Mouse (Mus musculus): ENCODE measurements around the gene Rpp25l. TPM values are rescaled to one million over a fixed set of nuclear protein-coding genes. Genes with fewer than 3 reads are reported as not detected.

Gene Rpp25l
- polyA plus RNA-seq, 1 experiment from 2014 or later, result 68.7 TPM

DNA sequence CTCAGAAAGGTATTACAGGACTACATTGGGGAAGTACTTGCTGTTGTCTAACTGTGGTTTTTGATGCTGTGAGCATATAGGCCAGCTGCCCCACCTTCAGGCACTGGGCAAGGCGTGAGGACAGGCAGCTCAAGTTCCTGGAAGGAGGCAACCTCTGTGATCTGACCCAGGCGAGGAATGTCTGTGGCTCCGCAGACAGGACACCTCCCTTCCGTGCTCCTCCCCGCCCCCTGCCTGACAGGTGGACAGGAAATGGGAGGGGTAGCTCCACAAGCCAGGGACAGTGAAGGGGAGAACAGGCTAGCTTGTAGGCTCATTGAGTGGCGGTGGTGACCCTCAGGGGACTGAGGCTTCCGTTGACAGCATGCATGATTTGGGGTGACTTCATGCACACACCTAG, 48.8 kb downstream of the Rpp25l start:
- Histone ChIP-seq H3K4me3 (ENCODE audit: low read depth, low read length) (no peak overlapping the region), H3K4me2 (ENCODE audit: low read depth, low read length) (no peak overlapping the region), H3K9ac (ENCODE audit: low read depth, low read length) (no peak overlapping the region), H3K27ac (replicated peaks; ENCODE audit: low read depth, low read length) (no peak overlapping the region), H3K4me1 (ENCODE audit: control insufficient read depth, insufficient read depth, low read length) (peaks cover 31% of the 10 kb centered on the region), H3K36me3 (ENCODE audit: control insufficient read depth, insufficient read depth, low read length) (peaks cover 4% of the 10 kb centered on the region; the same call in 1 of the 2 replicates), H3K9me3 (ENCODE audit: control insufficient read depth, low read length) (no peaks in the 10 kb centered on the region), H3K27me3 (replicated peaks; ENCODE audit: control insufficient read depth, insufficient read depth, low read length) (no peaks in the 10 kb centered on the region)
- WGBS, result 21% methylated on average over 7 of the region's 7 CpGs
- DNase-seq (ENCODE audit: low spot score) (no peak), ATAC-seq (ENCODE audit: low read depth) (no peak)

- Histone ChIP-seq H3K27me3 (replicated peaks; ENCODE audit: control insufficient read depth, insufficient read depth, low read length) (no peaks in the 10 kb centered on the region), H3K9me3 (ENCODE audit: control insufficient read depth, low read length) (no peaks in the 10 kb centered on the region), H3K4me1 (ENCODE audit: control insufficient read depth, insufficient read depth, low read length) (peaks cover 31% of the 10 kb centered on the region), H3K9ac (ENCODE audit: low read depth, low read length) (0 out of 2 replicates have a peak overlapping the region, but pooled peaks have one; percentile 25), H3K4me3 (ENCODE audit: low read depth, low read length) (no peak overlapping the region), H3K4me2 (ENCODE audit: low read depth, low read length) (no peak overlapping the region), H3K27ac (replicated peaks; ENCODE audit: low read depth, low read length) (no peak overlapping the region), H3K36me3 (ENCODE audit: control insufficient read depth, insufficient read depth, low read length) (peaks cover 4% of the 10 kb centered on the region; the same call in 1 of the 2 replicates)
- WGBS, result 30% methylated on average over 8 of the region's 9 CpGs
- DNase-seq (ENCODE audit: low spot score), result no peak
- no peak for ATAC-seq (ENCODE audit: low read depth)
These were observed 49.7 kb downstream of the Rpp25l start for GRCm38 (mm10) chr4:41663614-41664013.

DNA sequence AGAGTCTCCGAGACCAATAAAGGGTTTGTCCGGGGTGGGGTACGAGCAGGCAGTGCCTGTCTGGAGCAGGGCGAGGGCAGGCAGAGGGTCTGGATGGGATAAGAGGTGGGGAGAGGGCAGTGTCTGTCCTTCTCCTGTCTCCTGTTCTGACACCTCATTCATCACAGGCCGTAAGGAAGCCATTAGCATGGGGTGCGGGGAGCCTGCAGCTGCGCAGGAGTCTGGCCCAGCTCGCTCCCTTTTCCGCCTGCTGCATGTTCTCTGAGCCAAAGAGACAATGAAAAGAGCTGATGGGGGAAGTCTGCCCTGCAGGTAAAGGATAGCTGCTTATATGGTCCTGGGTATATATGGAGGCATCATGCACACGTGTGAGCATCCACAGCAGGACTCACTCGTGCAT, 50.6 kb downstream of the Rpp25l start:
- no peak for DNase-seq (ENCODE audit: low spot score)
- peaks cover 31% of the 10 kb centered on the region for H3K4me1 ChIP-seq (ENCODE audit: control insufficient read depth, insufficient read depth, low read length)
- H3K4me2 ChIP-seq (ENCODE audit: low read depth, low read length), result no peak overlapping the region
- no peaks in the 10 kb centered on the region for H3K9me3 ChIP-seq (ENCODE audit: control insufficient read depth, low read length)
- no peak for ATAC-seq (ENCODE audit: low read depth)
- WGBS, result 64% methylated on average over 11 of the region's 11 CpGs
- no peak overlapping the region for H3K4me3 ChIP-seq (ENCODE audit: low read depth, low read length)
- peaks cover 9% of the 10 kb centered on the region; the same call in 1 of the 2 replicates for H3K36me3 ChIP-seq (ENCODE audit: control insufficient read depth, insufficient read depth, low read length)
- H3K27ac ChIP-seq (replicated peaks; ENCODE audit: low read depth, low read length), result no peak overlapping the region
- no peak overlapping the region for H3K9ac ChIP-seq (ENCODE audit: low read depth, low read length)
- no peaks in the 10 kb centered on the region; the same call in 1 of the 2 replicates for H3K27me3 ChIP-seq (replicated peaks; ENCODE audit: control insufficient read depth, insufficient read depth, low read length)

Other genes starting within 250 kb of the Rpp25l start
- gene Kif24, start 248.6 kb downstream of the Rpp25l start, polyA plus RNA-seq (2014; fragmentation: Nextera tagmentation; extraction: Ambion mirVana), result 5.7 and 6.3 TPM in 2 replicates
- gene Nudt2, start 248.4 kb downstream of the Rpp25l start, polyA plus RNA-seq (2014; fragmentation: Nextera tagmentation; extraction: Ambion mirVana), result 49.0 and 50.7 TPM in 2 replicates
- 12.5 and 13.7 TPM in 2 replicates for gene AI464131, start 210.5 kb downstream of the Rpp25l start, polyA plus RNA-seq (2014; fragmentation: Nextera tagmentation; extraction: Ambion mirVana)
- 6.0 and 16.3 TPM in 2 replicates for gene 1110017D15Rik, start 196.2 kb downstream of the Rpp25l start, polyA plus RNA-seq (2014; fragmentation: Nextera tagmentation; extraction: Ambion mirVana)
- 4.0 and 4.1 TPM in 2 replicates for gene Fam219a, start 144.0 kb downstream of the Rpp25l start, polyA plus RNA-seq (2014; fragmentation: Nextera tagmentation; extraction: Ambion mirVana)
- gene Dnaic1, start 143.8 kb downstream of the Rpp25l start, polyA plus RNA-seq (2014; fragmentation: Nextera tagmentation; extraction: Ambion mirVana), result 1.6 and 3.7 TPM in 2 replicates
- 22.7 and 26.0 TPM in 2 replicates for gene Enho, start 73.2 kb downstream of the Rpp25l start, polyA plus RNA-seq (2014; fragmentation: Nextera tagmentation; extraction: Ambion mirVana)
- gene Cntfr, start 16.4 kb downstream of the Rpp25l start, polyA plus RNA-seq (2014; fragmentation: Nextera tagmentation; extraction: Ambion mirVana), result 12.8 and 13.0 TPM in 2 replicates
- gene Il11ra1, start 13.5 kb downstream of the Rpp25l start, polyA plus RNA-seq (2014; fragmentation: Nextera tagmentation; extraction: Ambion mirVana), result 317 and 362 TPM in 2 replicates
- 112 and 117 TPM in 2 replicates for gene Dctn3, start 9.6 kb upstream of the Rpp25l start, polyA plus RNA-seq (2014; fragmentation: Nextera tagmentation; extraction: Ambion mirVana)
- gene Arid3c, start 17.6 kb upstream of the Rpp25l start, polyA plus RNA-seq (2014; fragmentation: Nextera tagmentation; extraction: Ambion mirVana), result 0.12 and 0.15 TPM in 2 replicates
- gene Galt, start 41.7 kb upstream of the Rpp25l start, polyA plus RNA-seq (2014; fragmentation: Nextera tagmentation; extraction: Ambion mirVana), result 35.1 and 36.5 TPM in 2 replicates
- 77.9 and 79.7 TPM in 2 replicates for gene Sigmar1, start 42.6 kb upstream of the Rpp25l start, polyA plus RNA-seq (2014; fragmentation: Nextera tagmentation; extraction: Ambion mirVana)
- 41.4 and 46.0 TPM in 2 replicates for gene Ccl27a, start 60.7 kb upstream of the Rpp25l start, polyA plus RNA-seq (2014; fragmentation: Nextera tagmentation; extraction: Ambion mirVana)
- gene Gm21541, start 190.1 kb upstream of the Rpp25l start, polyA plus RNA-seq (2014; fragmentation: Nextera tagmentation; extraction: Ambion mirVana), result 53.6 TPM in 1 of 2 replicates, not detected in the other
- gene Gm20878, start 228.0 kb upstream of the Rpp25l start, polyA plus RNA-seq (2014; fragmentation: Nextera tagmentation; extraction: Ambion mirVana), result 1.2 and 2.1 TPM in 2 replicates

Data from embryonic facial prominence, embryonic 14.5 days (tissue).